Mouse (Mus musculus): ENCODE measurements around the gene 1700028P14Rik.
A peak's percentile ranks its signal among the peaks of the same experiment; 100 is the strongest.
"Not testable (repeated sequence)": the region's sequence is repeated elsewhere in the genome, so short reads cannot be mapped to it uniquely, and the experiment has no call there.

Gene 1700028P14Rik

DNA sequence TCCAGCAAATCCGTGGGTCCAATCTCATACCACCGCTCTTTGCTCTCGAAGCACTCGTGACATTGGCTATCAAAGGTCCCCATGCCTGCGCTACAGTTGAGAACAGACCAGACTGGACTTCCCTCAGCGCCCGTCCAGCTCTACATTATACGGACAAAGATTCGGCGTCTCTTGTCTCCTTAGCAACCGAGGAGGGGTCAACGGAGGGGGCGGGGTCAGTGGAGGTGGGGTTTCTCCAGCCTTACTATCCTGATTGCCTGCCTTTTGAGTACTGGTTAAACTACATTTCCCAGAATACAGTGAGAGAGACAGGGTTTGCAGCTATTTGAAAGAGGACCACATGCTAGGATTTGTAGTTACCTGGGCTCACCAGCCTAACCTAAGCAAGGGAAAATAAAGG, at the start of gene 1700028P14Rik:
1700028P14Rik (minus strand) TSS at position 169 of the 400 bp plus-strand sequence.
- DNase-seq, result no peak

DNA sequence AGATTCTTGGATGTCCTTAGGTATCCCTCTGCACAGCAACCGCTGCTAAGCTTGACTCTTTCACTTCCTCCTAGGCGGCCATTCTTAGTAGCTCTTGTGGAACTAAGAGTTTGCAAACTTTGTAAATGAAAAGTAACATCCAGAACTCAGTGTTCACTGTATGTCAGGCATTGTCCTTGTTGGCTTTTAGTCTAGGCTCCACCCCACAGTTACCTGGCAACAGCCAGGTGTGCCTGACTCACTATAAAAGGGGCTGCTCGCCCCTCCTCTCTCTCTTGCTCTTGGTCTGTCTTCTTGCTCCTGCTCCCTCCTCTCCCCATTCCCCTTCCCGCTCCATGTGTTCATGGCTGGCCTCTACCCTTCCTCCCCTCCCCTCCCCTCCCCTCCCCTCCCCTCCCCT, 46.5 kb upstream of the 1700028P14Rik start:
- no peak for DNase-seq

DNA sequence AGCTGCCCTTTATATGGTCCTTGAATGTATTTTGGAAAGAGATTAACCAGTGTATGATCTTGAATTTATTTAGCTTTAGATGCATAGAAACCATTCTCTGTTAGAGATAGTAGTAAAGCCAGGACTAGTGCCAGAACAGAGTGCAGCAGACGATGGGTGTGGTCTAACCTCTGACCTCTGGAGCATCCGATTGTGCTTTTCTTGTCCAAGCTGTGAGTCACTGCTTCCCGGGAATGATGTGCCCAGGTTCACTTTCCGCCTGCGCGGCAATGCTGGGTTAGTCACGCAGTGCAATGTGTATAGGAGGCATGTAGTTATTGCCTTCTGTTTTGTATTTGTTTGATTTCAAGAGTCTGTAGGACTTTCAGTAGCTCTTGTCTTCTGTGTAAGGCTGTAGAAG, 45.8 kb upstream of the 1700028P14Rik start:
- DNase-seq, result no peak

DNA sequence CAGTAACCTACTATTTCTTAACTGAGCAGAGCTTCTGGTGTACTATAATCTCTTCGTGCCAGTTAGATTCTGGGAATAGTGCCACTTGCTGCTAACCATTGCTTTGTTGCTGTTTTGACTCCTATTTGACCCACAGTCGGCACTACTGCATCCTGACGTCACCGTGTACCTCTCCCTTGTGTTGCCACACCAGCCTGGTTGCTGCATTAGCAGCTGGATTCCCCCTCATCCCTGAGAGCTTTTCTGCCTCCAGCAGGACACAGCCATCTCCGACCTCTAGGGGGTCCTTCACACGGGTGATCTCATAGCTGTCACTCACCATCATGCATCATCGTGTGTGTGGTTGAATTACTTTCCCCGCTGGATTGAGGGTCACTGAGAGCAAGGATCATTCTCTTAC, 45.2 kb upstream of the 1700028P14Rik start:
- no peak for DNase-seq

DNA sequence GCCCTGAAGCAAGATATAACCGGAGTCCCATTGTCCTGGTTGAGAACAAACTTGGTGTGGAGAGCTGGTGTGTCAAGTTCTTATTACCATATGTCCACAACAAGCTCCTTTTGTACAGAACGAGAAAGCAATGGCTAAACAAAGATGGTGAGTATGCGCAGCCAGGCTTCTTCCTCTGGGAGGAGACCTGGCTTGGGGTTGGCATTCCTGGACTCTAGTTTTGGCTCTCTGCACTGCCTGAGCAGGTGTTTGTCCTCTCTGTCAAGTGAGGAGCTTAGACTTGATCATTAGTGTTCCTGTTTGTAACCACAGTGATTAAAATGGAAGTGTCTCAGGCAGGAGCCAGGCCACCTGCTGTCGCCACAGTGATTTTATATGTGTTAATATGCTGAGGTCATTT, 41.7 kb upstream of the 1700028P14Rik start:
- DNase-seq, result no peak

DNA sequence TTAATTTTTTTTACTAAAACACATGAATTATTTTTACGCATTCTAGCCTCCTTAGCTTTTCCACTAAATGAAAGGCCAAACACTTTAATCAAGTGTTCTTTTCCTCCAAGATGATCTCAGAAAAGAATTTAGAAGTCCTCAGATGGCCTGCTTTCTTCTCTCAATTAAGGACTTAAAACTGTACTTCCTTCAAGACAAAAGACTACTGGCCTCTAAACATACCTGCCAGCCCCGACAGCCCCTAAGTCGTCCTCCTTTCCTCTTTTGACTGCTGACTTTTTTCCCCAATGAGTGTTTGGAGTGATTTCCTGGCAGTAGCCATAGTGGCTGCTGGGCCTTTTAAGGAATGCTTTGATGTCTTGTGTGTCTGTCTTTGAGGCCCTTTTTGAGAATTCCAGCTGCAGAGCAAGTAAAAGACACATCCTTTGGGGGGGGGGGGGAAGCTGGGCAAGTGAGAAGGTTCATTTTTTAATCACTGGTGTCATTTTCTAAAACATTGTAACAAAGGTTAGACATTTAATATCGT, 35.9 kb upstream of the 1700028P14Rik start:
- DNase-seq, result no peak

DNA sequence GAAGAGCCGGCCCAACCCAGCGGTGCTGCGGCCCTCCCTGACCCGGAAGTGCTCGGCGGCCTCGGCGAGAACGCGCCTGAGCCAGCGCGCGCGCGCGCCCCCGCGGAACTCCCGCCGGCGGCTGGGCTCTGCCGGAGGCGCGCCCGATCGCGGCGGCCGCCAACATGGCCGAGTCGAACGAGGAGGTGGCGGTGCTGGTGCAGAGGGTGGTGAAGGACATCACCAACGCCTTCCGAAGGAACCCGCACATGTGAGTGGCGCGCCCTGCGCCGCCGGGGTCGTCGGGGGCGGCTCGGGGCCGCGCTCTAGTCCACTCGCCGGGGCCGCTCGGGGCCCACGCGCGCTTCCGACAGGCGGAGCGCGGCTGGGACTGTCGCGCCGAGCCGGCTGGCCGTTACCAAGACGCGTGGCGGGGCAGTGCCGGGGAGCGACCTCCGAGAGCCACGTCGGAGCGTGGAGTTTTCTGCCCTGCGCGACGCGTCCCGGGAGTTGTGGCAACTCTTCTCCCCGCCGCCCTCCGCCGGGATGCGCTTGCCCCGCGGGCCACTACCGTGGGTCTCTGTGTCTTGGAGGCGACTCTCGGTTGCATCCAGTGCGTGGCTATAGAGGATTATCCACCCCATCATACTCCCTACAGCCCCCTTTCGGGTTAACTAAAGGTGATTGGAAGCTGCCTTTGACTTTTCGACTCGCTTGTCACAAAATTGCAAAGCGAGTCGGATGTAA, 34.8 kb upstream of the 1700028P14Rik start, which contains the start of gene Ptar1:
Ptar1 (plus strand) TSS at position 134 of the 726 bp plus-strand sequence.
- DNase-seq, result peak; percentile 93 to 96

DNA sequence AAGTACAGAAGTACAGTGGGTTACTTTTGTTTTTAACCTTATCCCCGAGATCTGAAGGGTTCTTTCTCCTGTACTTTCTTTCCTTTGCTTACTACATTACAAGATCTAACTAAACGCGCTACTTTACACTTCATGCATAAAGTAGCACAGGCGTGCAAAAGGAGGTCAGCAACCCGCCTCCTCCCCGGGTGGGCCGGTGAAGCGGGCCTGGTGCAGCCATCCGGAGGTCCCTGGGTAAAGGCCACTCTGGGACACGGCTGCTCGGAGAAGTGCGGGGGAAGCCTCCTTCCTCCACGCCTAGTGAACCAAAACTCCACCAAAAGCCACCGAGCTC, 34.3 kb upstream of the 1700028P14Rik start:
- DNase-seq, result no peak

DNA sequence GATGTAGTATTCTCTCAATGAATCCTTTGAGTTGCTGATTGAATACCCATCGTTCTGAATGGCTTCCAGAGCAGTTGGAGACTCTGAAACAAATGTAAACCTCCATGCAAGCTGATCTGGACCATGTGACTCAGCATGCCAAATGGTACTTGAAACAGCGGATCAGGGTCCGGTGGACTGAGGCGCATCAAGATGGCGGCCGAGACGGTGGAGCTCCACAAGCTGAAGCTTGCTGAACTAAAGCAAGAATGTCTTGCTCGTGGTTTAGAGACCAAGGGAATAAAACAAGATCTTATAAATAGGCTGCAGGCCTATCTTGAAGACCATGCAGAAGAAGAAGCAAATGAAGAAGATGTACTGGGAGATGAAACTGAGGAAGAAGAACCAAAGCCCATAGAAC, 23.0 kb upstream of the 1700028P14Rik start:
- DNase-seq, result not testable (repeated sequence)

DNA sequence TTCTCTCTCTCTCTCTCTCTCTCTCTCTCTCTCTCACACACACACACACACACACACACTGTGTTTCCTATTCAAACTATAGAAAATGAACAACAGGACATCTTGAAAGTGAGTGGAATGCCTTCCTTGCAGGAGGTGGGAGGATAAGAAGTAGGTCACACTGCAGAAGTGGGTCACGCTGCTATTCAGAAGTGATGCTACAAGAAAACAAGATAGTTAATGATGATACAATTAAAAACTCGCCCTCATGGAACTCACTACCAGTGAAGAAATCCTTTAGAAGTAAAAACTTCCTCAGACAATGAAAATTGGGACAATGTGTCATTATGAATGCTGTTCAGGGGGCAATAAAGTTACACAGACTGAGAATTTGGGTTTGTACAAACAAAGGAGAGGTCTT, 20.4 kb upstream of the 1700028P14Rik start:
- DNase-seq, result no peak

DNA sequence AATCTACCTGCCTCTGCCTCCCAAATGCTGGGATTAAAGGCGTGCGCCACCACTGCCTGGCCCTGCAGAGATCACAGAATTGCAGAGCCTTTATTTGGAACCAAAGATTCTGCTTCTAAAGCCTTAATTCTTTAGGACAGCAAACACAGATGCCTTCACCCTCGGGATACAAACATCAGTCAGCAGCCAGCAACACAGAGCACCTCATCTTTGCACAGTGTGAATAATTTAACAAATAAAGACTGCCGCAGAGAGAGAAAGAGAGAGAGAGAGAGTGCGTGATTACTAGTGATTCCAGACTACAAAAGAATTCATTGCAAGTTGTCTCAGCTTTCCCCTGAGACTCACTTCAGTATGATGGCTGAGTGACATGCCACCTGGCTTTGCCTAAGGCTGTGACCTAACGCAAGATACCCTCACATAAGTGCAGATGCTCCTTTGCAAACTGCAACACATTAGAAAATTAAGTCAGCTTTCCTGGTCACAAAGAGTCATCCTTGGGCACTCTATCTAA, 15.6 kb upstream of the 1700028P14Rik start:
- no peak for DNase-seq

DNA sequence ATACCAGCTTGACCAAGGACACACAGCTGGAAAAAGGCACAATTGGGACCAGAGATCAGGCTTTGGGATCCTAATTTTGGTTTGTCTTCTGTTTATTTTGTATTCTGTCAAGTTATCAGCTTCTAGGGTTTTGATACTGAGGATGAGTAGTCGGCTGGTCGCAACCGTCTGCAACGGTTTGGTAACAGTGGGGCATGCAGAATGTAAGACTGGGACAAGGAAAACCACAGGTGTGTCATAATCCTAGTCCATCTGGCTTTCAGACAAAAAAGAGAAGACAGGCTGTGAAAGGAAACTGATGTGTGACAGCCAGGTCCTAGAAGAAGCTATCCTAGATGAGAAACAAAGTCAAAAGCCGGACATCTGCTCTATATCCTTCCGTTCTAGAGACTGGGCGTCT, 11.5 kb upstream of the 1700028P14Rik start:
- no peak for DNase-seq

DNA sequence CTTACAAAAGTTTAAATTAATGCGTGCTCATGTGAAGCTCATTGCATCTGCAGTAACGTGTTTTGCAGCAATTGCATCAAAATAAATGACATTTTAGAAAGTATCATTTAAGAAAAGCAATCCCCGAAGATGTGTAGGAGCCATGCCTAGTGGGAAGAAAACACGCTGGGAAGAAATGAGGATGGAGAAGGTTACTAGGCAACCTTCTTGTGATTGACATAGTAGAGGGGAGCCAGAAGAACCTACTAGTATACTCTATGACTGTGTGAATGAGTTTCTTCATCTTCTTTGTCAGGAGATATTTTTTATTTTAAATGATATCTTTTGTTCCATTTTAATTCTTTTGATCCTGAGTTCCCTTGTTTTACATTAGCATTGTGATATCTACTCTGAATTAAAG, 5.7 kb upstream of the 1700028P14Rik start:
- DNase-seq, result no peak

DNA sequence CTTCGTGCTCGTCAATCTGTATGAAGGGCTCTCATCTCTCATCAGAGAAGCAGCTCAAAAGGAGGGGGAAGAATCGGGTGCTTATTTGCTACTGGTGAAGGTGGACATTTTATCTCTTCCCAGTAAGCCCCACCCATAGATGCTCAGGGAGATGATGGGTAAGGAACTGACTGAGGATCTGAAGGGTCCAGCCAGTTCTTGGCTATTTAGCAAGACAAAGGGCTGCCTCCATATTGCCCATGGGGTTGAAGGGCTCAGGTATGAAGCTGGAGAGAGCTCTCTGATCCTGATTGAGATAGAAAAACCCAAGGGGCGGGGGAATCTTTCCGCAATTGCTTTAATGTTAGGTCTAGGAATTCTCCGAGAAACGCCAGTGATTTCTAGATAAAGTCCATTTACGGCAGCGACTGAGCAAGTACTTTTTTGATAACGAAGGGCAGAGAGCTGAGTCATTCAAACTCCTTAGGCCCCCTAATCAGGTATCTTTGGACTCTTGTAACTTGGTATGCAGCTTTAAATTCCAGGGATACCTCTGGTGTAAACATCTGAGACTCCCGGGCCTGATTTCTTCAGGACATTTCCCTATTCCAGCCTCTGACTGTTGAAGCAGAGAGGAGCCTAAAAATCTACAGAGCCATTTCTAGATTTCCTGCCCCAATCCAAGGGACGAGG, 4.8 kb upstream of the 1700028P14Rik start:
- DNase-seq, result no peak

DNA sequence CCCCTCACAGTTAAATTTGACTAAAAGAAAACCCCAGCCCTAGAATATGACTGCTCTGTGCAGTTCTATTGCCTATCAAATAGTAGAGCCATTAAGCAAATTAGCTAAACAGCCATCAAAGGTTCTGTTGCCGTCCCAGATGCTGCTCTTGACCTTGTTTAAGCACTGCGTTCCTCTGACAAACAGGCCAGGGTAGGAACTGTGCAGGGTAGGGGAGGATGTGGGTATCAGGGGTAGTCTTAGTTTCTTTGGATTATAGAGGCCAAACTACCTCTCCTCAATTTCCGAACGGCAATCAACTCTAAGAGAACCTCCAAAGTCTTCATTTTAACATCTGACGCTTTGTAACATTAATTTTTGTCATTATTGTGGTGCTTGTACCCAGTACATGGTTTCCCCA, 542 bp upstream of the 1700028P14Rik start:
- no peak for DNase-seq

DNA sequence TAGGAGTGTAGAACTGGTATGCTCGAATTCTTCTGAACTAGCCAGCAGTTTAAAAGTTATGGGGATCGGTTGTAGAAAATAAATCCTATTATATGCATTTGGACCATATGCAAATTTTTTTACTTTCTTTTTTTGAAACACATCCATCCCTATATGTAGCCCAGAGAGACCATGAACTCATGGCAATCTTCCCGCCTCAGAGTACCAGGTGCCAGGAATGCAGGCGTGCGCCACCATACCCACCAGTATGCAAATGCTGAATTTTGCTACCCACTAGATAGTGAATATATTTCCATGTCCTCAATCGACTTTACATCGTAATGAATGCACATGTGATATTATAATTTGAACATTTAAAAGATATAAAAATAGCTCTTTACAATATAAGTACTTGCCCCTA, 5.3 kb downstream of the 1700028P14Rik start:
- DNase-seq, result no peak

DNA sequence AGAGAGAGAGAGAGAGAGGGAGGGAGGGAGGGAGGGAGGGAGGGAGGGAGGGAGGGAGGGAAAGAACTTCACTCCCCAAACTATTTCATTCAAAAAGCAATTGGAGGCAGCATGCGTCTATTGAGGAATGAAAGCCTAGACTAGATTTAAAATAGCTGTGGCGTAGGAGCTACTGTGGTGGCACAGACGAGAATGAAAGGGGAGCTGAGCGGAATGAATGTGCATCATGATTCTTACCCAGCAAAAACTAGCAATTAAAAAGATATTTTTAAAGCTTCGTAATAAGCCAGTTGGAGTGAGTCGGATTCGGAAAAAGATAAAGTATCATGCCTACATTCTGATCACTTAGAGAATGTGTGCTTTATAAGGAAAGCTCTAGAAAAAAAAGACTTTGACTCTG, 7.3 kb downstream of the 1700028P14Rik start:
- DNase-seq, result no peak

DNA sequence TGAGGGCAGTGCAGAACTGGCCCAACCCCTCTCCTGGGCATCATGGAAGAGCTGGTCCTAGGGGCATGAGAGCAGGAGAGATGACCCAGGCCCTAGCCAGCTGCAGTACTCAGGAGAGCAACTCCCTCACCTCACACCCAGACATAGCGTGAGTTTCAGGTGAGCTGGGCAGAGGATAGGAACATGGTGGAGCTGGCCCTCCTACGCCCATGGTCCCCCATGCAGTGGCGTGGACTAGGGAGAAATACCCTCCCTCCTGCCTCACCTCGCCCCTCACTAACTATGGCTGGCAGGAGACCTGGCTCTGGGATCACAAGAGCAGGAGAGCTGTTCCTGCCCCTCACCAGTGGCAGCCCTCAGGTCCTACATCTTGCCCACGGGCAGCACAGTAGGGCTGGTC, 8.8 kb downstream of the 1700028P14Rik start:
- no peak for DNase-seq

DNA sequence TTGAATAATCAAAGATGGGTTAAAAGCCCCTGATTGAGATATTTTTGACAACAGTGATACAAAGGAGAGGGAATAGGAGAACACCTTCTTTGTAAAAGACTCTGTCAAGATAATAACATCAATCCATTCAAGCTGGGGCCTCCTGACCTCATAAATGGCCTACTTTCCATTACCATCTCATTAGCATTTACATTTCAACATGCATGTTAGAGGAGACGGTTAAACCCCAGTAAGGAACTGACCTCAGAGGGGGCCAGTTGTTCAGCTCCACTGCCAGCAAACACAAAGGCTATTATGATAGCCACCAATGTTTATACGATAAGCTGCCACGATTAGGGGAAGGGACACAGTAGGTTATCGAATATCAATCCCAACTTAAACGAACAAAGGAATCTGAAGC, 15.8 kb downstream of the 1700028P14Rik start:
- no peak for DNase-seq

DNA sequence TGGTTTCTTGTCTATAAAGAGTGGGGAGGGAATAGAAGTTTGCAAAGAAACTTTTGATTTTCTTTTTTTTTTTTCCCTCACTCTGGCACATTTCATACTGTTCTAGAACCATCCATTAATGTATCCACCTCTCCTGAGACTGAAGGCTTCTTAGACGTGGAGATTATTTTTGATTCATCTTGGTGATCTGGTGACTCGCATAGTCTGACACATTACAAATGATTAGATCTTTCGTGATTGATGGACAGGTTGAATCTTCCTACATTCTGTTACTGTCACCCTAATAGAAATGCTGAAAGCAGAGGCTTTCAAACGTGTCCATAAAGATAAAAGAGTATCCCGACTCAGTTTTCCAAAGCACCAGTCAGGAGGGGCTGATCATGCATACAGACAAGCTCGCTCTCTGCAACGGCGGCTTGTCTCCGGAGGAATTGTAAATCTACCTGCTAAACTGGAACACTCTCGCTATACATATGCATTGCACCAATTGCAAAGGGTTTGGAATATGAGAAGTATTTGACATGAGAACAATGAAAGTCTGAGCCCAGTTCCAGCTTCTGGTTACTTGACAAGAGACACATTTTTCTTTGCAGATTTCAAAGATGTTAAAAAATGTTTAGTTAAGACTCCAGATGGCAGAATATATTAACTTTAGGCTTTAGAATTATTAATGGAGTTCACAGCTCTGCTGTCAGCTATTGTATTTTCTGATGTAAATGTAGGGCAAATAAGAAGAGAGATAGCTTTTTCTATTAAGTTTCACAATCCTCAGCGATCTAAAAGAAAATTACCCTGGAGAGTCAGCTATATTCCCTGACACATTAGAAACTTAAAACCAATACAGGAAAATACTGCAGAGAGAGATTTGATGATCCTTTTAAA, 20.8 kb downstream of the 1700028P14Rik start:
- DNase-seq, result no peak

DNA sequence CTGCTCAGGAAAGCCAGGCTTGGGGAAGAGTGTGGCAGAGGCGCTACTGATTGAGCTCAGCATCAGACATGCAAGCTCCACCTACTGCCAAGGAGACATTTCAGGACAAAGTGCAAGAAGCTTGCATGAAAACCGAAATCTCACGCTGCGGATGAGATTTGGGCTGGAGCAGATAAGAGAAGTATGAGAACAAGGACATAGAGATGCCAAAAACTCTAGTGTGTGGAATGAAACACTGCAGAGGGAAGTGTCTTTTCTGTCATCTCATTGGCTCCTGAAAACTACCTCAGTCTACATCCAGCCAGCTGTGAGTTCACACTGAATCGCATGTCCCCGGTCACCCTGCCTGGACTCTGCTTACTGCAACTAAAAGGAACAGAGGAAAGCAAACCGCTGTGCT, 38.3 kb downstream of the 1700028P14Rik start:
- no peak for DNase-seq

DNA sequence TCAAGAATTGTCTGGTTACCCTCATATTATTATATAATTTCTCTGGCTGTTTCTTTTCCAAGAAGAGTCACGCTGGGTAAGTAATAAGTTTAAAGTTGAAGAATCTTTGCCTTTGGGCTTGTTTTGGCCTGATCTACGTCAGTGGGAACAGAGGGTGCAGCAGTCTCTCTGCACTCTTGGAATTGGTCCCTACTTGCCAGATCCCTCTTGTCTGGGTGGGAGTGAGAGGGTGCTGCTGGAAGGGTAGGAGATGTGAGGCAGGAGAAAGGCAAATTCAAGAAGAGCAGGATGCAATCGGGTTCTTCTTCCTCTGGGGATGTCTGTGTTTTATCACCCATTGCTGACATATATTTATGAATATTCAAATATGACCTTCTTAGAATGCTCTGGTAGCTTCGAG, 42.9 kb downstream of the 1700028P14Rik start:
- DNase-seq, result no peak

DNA sequence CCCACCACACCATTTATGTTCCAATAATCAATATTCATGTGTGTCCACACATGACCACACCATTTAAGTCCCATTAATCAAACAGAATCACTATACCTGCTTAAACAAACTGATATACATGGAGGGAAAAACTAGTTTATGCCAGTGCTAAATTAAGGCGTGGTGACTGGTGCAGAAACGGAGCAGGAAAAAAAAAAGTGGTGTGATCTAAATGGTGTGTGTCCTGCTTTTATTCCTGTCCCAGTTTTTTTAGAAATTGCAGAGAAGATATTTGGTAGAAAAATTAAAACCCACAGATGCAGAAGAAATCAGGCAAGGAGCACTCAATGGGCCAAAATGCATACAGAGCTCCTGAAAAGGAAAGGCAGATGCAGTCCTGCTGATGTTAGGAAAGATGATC, 44.7 kb downstream of the 1700028P14Rik start:
- DNase-seq, result no peak

Data from B cell, adult 2 months (primary cell).